In genomic region chr17:63410101-63410500, GRCm38 (mm10) we compare ENCODE assay signal across 27 mouse cellular contexts.
DNase-seq lines count a peak whose midpoint lies in the region; ATAC-seq and TF ChIP-seq lines count a peak whose summit lies in the region.
"Had no signal": no experiment of that assay in that cellular context is flagged by ENCODE, and none has a peak within 500 bp of the region (broad histone marks: within the 10 kb centered on the region; RNA-seq: fewer than 3 reads in every experiment).

No protein-coding gene starts in this region.

- ATAC-seq in kidney, embryonic 16.5 days (ENCODE audit: low FRiP score, low TSS enrichment): no peak
- 0 out of 2 replicates have a peak, but pooled peaks have one; percentile 63 for ATAC-seq in kidney, postnatal 0 days (replicated peaks; ENCODE audit: low FRiP score, low read depth)
- ATAC-seq in kidney, embryonic 15.5 days (replicated peaks; ENCODE audit: low FRiP score): no peak
- peak; percentile 66; the same call in 1 of the 2 replicates for ATAC-seq in intestine, embryonic 15.5 days
- peak; percentile 74 for ATAC-seq in intestine, postnatal 0 days
- ATAC-seq: forebrain, embryonic 13.5 days; forebrain, embryonic 16.5 days; Patski had no signal

- no peak for TF ChIP-seq POLR2A in kidney, adult 2 months (IDR thresholded peaks at IDR 0.05; ENCODE audit: low read depth, low read length)

- H3K36me3 ChIP-seq in kidney, adult 2 months (ENCODE audit: control insufficient read depth, insufficient read depth, low read length): no peaks in the 10 kb centered on the region
- H3K36me3 ChIP-seq in kidney, embryonic 16.5 days (ENCODE audit: insufficient read depth, low read length): peaks cover 10% of the 10 kb centered on the region; the same call in 1 of the 2 replicates
- no peaks in the 10 kb centered on the region for H3K36me3 ChIP-seq in kidney, postnatal 0 days (ENCODE audit: insufficient read depth, low read length)
- H3K36me3 ChIP-seq in kidney, embryonic 15.5 days: peaks cover 13% of the 10 kb centered on the region; the same call in 1 of the 2 replicates
- H3K36me3 ChIP-seq in intestine, embryonic 15.5 days: no peaks in the 10 kb centered on the region
- H3K36me3 ChIP-seq in intestine, postnatal 0 days (ENCODE audit: control insufficient read depth, insufficient read depth): no peaks in the 10 kb centered on the region

- peaks cover 6% of the 10 kb centered on the region for H3K9me3 ChIP-seq in kidney, embryonic 16.5 days (ENCODE audit: low read length)
- H3K9me3 ChIP-seq in kidney, postnatal 0 days (replicated peaks; ENCODE audit: low read length): no peaks in the 10 kb centered on the region
- no peaks in the 10 kb centered on the region for H3K9me3 ChIP-seq in kidney, embryonic 15.5 days (replicated peaks)
- no peaks in the 10 kb centered on the region for H3K9me3 ChIP-seq in intestine, embryonic 15.5 days
- H3K9me3 ChIP-seq in intestine, postnatal 0 days (ENCODE audit: control insufficient read depth): no peaks in the 10 kb centered on the region
- H3K9me3 ChIP-seq: hindbrain, embryonic 13.5 days had no signal

- no peak for TF ChIP-seq CTCF in kidney, adult 2 months (conservative IDR thresholded peaks at IDR 0.05; ENCODE audit: insufficient read depth, insufficient read length, low read depth, low read length)
- no peak for TF ChIP-seq CTCF in kidney, postnatal 0 days (IDR thresholded peaks at IDR 0.05; ENCODE audit: low read depth)
- no peak for TF ChIP-seq CTCF in intestine, postnatal 0 days (IDR thresholded peaks at IDR 0.05; ENCODE audit: low read depth)

- DNase-seq in kidney, adult 2 months: peak; percentile 73
- no peak for DNase-seq in kidney, postnatal 0 days (ENCODE audit: low spot score)
- no peak for DNase-seq in right cerebral cortex, postnatal 36 days (ENCODE audit: low spot score in 2 of 2)
- no peak for DNase-seq in heart, postnatal 25 days (ENCODE audit: low spot score)
- DNase-seq: adrenal gland, postnatal 10 days; adrenal gland, postnatal 36 days; B cell, adult 2 months; cerebellum, adult 18-20 months; cerebellum, adult 9-10 months; cerebellum, postnatal 14 days; gastrocnemius, postnatal 10 days; gastrocnemius, postnatal 36 days; heart, adult 2 months; heart, postnatal 36 days had no signal

- 56% methylated on average over 2 of the region's 2 CpGs for WGBS in kidney, adult 2 months
- WGBS in kidney, embryonic 16.5 days: 63% methylated on average over 2 of the region's 2 CpGs
- WGBS in kidney, postnatal 0 days: 65% methylated on average over 2 of the region's 2 CpGs
- 58% methylated on average over 2 of the region's 2 CpGs for WGBS in kidney, embryonic 15.5 days
- 89% methylated on average over 2 of the region's 2 CpGs for WGBS in intestine, embryonic 15.5 days
- 70% methylated on average over 2 of the region's 2 CpGs for WGBS in intestine, postnatal 0 days

- H3K9ac ChIP-seq in kidney, embryonic 16.5 days (replicated peaks; ENCODE audit: low read length): no peak overlapping the region
- H3K9ac ChIP-seq in kidney, postnatal 0 days (ENCODE audit: low read depth, low read length): no peak overlapping the region
- no peak overlapping the region for H3K9ac ChIP-seq in kidney, embryonic 15.5 days
- no peak overlapping the region for H3K9ac ChIP-seq in intestine, embryonic 15.5 days
- H3K9ac ChIP-seq in intestine, postnatal 0 days (ENCODE audit: low read depth, low read length): no peak overlapping the region
- H3K9ac ChIP-seq: forebrain, embryonic 13.5 days; heart, embryonic 13.5 days; hindbrain, embryonic 13.5 days had no signal

- H3K27me3 ChIP-seq in kidney, adult 2 months (replicated peaks; ENCODE audit: control insufficient read depth, insufficient read depth, low read length): no peaks in the 10 kb centered on the region
- H3K27me3 ChIP-seq in kidney, embryonic 16.5 days (ENCODE audit: insufficient read depth, low read length): no peaks in the 10 kb centered on the region
- no peaks in the 10 kb centered on the region for H3K27me3 ChIP-seq in kidney, postnatal 0 days (ENCODE audit: insufficient read depth, low read length)
- no peaks in the 10 kb centered on the region for H3K27me3 ChIP-seq in kidney, embryonic 15.5 days
- H3K27me3 ChIP-seq in intestine, embryonic 15.5 days (replicated peaks): no peaks in the 10 kb centered on the region
- H3K27me3 ChIP-seq in intestine, postnatal 0 days (replicated peaks; ENCODE audit: control insufficient read depth, insufficient read depth, low read length): no peaks in the 10 kb centered on the region
- H3K27me3 ChIP-seq: CH12.LX; forebrain, embryonic 13.5 days; heart, embryonic 13.5 days; hindbrain, embryonic 13.5 days; Patski had no signal

- H3K4me3 ChIP-seq in kidney, adult 2 months (ENCODE audit: insufficient read depth, low read depth, low read length): no peak overlapping the region
- H3K4me3 ChIP-seq in kidney, embryonic 16.5 days (ENCODE audit: low read length): no peak overlapping the region
- no peak overlapping the region for H3K4me3 ChIP-seq in kidney, postnatal 0 days (replicated peaks; ENCODE audit: low read depth, low read length)
- H3K4me3 ChIP-seq in kidney, embryonic 15.5 days (replicated peaks): no peak overlapping the region
- H3K4me3 ChIP-seq in intestine, embryonic 15.5 days (replicated peaks): no peak overlapping the region
- no peak overlapping the region for H3K4me3 ChIP-seq in intestine, postnatal 0 days (ENCODE audit: low read depth, low read length)
- H3K4me3 ChIP-seq: forebrain, embryonic 10.5 days; forebrain, embryonic 13.5 days; heart, adult 2 months; heart, embryonic 10.5 days; heart, embryonic 13.5 days; hindbrain, embryonic 10.5 days; hindbrain, embryonic 13.5 days had no signal

- H3K27ac ChIP-seq in kidney, adult 2 months (ENCODE audit: insufficient read depth, low read depth, low read length): peak overlapping the region; percentile 3; the same call in 1 of the 2 replicates
- H3K27ac ChIP-seq in kidney, embryonic 16.5 days (ENCODE audit: low read length): no peak overlapping the region
- no peak overlapping the region for H3K27ac ChIP-seq in kidney, postnatal 0 days
- no peak overlapping the region for H3K27ac ChIP-seq in kidney, embryonic 15.5 days
- H3K27ac ChIP-seq in intestine, embryonic 15.5 days: no peak overlapping the region
- peak overlapping the region; percentile 42 for H3K27ac ChIP-seq in intestine, postnatal 0 days (ENCODE audit: low read depth, low read length)
- H3K27ac ChIP-seq: forebrain, embryonic 10.5 days; forebrain, embryonic 13.5 days; heart, adult 2 months; heart, embryonic 10.5 days; heart, embryonic 13.5 days; hindbrain, embryonic 10.5 days; hindbrain, embryonic 13.5 days had no signal

- no peak overlapping the region for H3K4me2 ChIP-seq in kidney, embryonic 16.5 days (replicated peaks; ENCODE audit: low read depth, low read length)
- no peak overlapping the region for H3K4me2 ChIP-seq in kidney, postnatal 0 days (ENCODE audit: low read length)
- no peak overlapping the region for H3K4me2 ChIP-seq in kidney, embryonic 15.5 days
- H3K4me2 ChIP-seq in intestine, embryonic 15.5 days (replicated peaks): no peak overlapping the region
- H3K4me2 ChIP-seq in intestine, postnatal 0 days (replicated peaks; ENCODE audit: low read depth): no peak overlapping the region
- H3K4me2 ChIP-seq: forebrain, embryonic 13.5 days; heart, embryonic 13.5 days; hindbrain, embryonic 13.5 days had no signal

- intact Hi-C loops in heart, postnatal 25 days (cut with DNase I): no loop called here

- peaks cover 5% of the 10 kb centered on the region; the same call in 1 of the 2 replicates for H3K4me1 ChIP-seq in kidney, adult 2 months (ENCODE audit: control insufficient read depth, insufficient read depth, low read length)
- H3K4me1 ChIP-seq in kidney, embryonic 16.5 days (ENCODE audit: insufficient read depth, low read length): peaks cover 10% of the 10 kb centered on the region; the same call in 1 of the 2 replicates
- H3K4me1 ChIP-seq in kidney, postnatal 0 days (replicated peaks; ENCODE audit: insufficient read depth, low read length): peaks cover 7% of the 10 kb centered on the region; the same call in 1 of the 2 replicates
- peaks cover 13% of the 10 kb centered on the region for H3K4me1 ChIP-seq in kidney, embryonic 15.5 days
- 0 out of 2 replicates have a peak, but pooled peaks cover 4% of the 10 kb centered on the region for H3K4me1 ChIP-seq in intestine, embryonic 15.5 days (replicated peaks)
- peaks cover 10% of the 10 kb centered on the region; the same call in 1 of the 2 replicates for H3K4me1 ChIP-seq in intestine, postnatal 0 days (replicated peaks; ENCODE audit: control insufficient read depth, insufficient read depth, low read length)
- H3K4me1 ChIP-seq: forebrain, embryonic 10.5 days; hindbrain, embryonic 10.5 days had no signal

Comparison
In these comparisons a context has a peak if more than half of its experiments do, and no peak if none do; other contexts are left out.
1. H3K27ac ChIP-seq: peak in kidney, adult 2 months (single experiment) and intestine, postnatal 0 days (single experiment); none in kidney, embryonic 16.5 days (single experiment), kidney, postnatal 0 days (single experiment), kidney, embryonic 15.5 days (single experiment) and intestine, embryonic 15.5 days (single experiment).
2. ATAC-seq: peak in kidney, postnatal 0 days (single experiment), intestine, embryonic 15.5 days (single experiment) and intestine, postnatal 0 days (single experiment); none in kidney, embryonic 16.5 days (single experiment) and kidney, embryonic 15.5 days (single experiment).